Mouse (Mus musculus) liver, embryonic 14.5 days (tissue): Measurements from ENCODE around the gene Rgl2. TPM values are rescaled to one million over a fixed set of nuclear protein-coding genes. Genes with fewer than 3 reads are reported as not detected.

Experiments
- ATAC-seq: fragments of 200-750 bp; cut with Nextera tagmentation; 2 replicates; pipeline ENCODE4 v1.8.0; 2017; ENCODE audit warnings: moderate number of reproducible peaks, mild to moderate bottlenecking, moderate library complexity; ENCODE audit not compliant: insufficient read depth
- DNase-seq, 3 experiments: peaks; one replicate each; pipeline ENCODE4 v3.0.0-alpha.2; 2012 to 2013; ENCODE audit warnings: low read depth in 3 of 3, low spot score in 3 of 3
- H3K27ac ChIP-seq: fragments of 300-500 bp; sonication (generic); 2 replicates; pipeline ENCODE4 v1.5.1; 2014; ENCODE audit warnings: moderate library complexity, mild to moderate bottlenecking, control low read depth, inconsistent platforms
- H3K27me3 ChIP-seq: fragments of 300-500 bp; sonication (generic); 2 replicates; pipeline ENCODE4 v1.6.1; 2014; ENCODE audit warnings: mild to moderate bottlenecking, low read length, moderate library complexity; ENCODE audit not compliant: control insufficient read depth, insufficient read depth
- H3K36me3 ChIP-seq: fragments of 300-500 bp; sonication (generic); replicated peaks from 2 replicates; pipeline ENCODE4 v1.6.1; 2014; ENCODE audit warnings: low read depth; ENCODE audit not compliant: control insufficient read depth, insufficient read depth
- H3K4me1 ChIP-seq, 2 experiments: fragments of 200-500 bp in 1 of 2; fragments of 300-500 bp in 1 of 2; sonication (generic) in 1 of 2; replicated peaks; 2 replicates each; pipeline ENCODE4 v1.6.1; 2012 to 2014; ENCODE audit warnings: antibody characterized with exemption in 1 of 2, inconsistent platforms in 1 of 2, low read length in 1 of 2; ENCODE audit not compliant: control insufficient read depth in 2 of 2, insufficient read depth in 2 of 2
- H3K4me2 ChIP-seq: fragments of 300-500 bp; sonication (generic); 2 replicates; pipeline ENCODE4 v1.6.1; 2014; ENCODE audit warnings: low read depth, mild to moderate bottlenecking, control low read depth, moderate library complexity
- H3K4me3 ChIP-seq, 2 experiments: fragments of 200-500 bp in 1 of 2; fragments of 300-500 bp in 1 of 2; sonication (generic) in 1 of 2; 2 replicates each; pipeline ENCODE4 v1.5.1; 2012 to 2014; ENCODE audit warnings: low read depth in 2 of 2, low read length in 2 of 2, mild to moderate bottlenecking in 2 of 2, control low read depth in 1 of 2, inconsistent platforms in 1 of 2, moderate library complexity in 1 of 2; ENCODE audit not compliant: insufficient read depth in 1 of 2
- H3K9ac ChIP-seq: fragments of 300-500 bp; sonication (generic); replicated peaks from 2 replicates; pipeline ENCODE4 v1.6.1; 2014; ENCODE audit warnings: mild to moderate bottlenecking, control low read depth, moderate library complexity
- H3K9me3 ChIP-seq: fragments of 300-500 bp; sonication (generic); 2 replicates; pipeline ENCODE4 v1.6.1; 2016; ENCODE audit warnings: low read length, mixed read lengths; ENCODE audit not compliant: control insufficient read depth
- CTCF ChIP-seq: IDR thresholded peaks from 2 replicates; pipeline ENCODE4 v1.5.1; 2016; ENCODE audit warnings: antibody characterized with exemption, low read depth, control low read depth
- EP300 ChIP-seq: IDR thresholded peaks from 2 replicates; pipeline ENCODE4 v1.6.1; 2016; ENCODE audit warnings: antibody characterized with exemption, low read depth
- WGBS: fragments of 180-500 bp; shearing (Covaris S2); extraction: QIAGEN DNeasy Blood & Tissue Kit; methylation state at CpG from one replicate; pipeline ENCODE4 v1.1.7; 2014; ENCODE audit not compliant: insufficient replicate concordance; 5-methylcytosine and 5-hydroxymethylcytosine counted together
- polyA plus RNA-seq, 2 experiments: library from polyadenylated mRNA; depleted of rRNA in 1 of 2; stranded (reverse) in 1 of 2; unstranded in 1 of 2; fragments of >200 nt; fragmentation: Nextera tagmentation in 1 of 2; extraction: Ambion mirVana in 1 of 2; gene quantifications; 2 replicates each; pipeline versions ENCODE4 v1.2.1 to v1.2.3; 2012 to 2014

The Rgl2 gene
- polyA plus RNA-seq, 2 experiments: 4.9 to 17.0 TPM

DNA sequence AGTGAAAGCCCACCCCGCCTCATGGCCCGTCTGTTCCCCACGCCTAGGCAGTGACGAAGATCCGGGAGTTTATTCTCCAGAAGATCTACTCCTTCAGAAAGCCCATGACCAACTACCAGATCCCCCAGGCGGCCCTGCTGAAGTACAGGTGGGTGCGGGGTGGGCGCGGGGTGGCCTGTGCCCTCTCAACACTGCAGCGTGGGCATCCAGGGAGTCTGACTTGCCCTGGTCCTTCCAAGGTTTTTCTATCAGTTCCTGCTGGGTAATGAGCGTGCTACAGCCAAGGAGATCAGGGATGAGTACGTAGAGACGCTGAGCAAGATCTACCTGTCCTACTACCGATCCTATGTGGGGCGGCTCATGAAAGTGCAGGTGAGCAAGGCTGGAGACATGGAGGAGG lies 30.6 kb downstream of the Rgl2 start:
- H3K27me3 ChIP-seq: no peaks in the 10 kb centered on the region
- H3K9me3 ChIP-seq: no peaks in the 10 kb centered on the region
- 89% methylated on average over 15 of the region's 15 CpGs for WGBS
- no peak overlapping the region for H3K4me2 ChIP-seq
- H3K4me1 ChIP-seq: peaks cover 3 to 8% of the 10 kb centered on the region in 2 experiments
- no peak overlapping the region for H3K4me3 ChIP-seq
- H3K27ac ChIP-seq: no peak overlapping the region
- no peak overlapping the region for H3K9ac ChIP-seq
- DNase-seq (no peak), ATAC-seq (no peak)
- TF ChIP-seq EP300 (no peak), CTCF (no peak)
- no peaks in the 10 kb centered on the region; the same call in 1 of the 2 replicates for H3K36me3 ChIP-seq

DNA sequence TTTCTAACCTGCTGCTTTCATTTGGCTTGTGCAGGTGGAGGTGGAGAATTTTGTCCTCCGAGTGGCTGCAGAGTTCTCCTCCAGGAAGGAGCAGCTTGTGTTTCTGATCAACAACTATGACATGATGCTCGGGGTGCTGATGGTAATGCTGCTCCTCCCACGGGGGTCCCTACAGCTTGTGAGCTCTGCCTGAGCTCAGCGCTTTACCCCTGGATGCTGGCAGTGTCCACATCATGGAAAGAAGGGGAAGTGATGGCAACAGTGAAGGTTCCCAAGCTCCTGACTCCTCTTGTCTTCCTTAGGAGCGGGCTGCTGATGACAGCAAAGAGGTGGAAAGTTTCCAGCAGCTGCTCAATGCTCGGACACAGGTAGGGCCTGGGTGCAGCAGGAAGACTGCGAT lies 33.5 kb downstream of the Rgl2 start:
- Histone ChIP-seq H3K9ac (no peak overlapping the region), H3K27me3 (no peaks in the 10 kb centered on the region), H3K27ac (no peak overlapping the region), H3K4me2 (no peak overlapping the region), H3K36me3 (no peaks in the 10 kb centered on the region; the same call in 1 of the 2 replicates), H3K4me3 (no peak overlapping the region), H3K9me3 (no peaks in the 10 kb centered on the region), H3K4me1 (no peaks in the 10 kb centered on the region)
- DNase-seq (no peak), ATAC-seq (no peak)
- TF ChIP-seq CTCF: no peak
- TF ChIP-seq EP300: no peak
- WGBS: 83% methylated on average over 7 of the region's 7 CpGs

DNA sequence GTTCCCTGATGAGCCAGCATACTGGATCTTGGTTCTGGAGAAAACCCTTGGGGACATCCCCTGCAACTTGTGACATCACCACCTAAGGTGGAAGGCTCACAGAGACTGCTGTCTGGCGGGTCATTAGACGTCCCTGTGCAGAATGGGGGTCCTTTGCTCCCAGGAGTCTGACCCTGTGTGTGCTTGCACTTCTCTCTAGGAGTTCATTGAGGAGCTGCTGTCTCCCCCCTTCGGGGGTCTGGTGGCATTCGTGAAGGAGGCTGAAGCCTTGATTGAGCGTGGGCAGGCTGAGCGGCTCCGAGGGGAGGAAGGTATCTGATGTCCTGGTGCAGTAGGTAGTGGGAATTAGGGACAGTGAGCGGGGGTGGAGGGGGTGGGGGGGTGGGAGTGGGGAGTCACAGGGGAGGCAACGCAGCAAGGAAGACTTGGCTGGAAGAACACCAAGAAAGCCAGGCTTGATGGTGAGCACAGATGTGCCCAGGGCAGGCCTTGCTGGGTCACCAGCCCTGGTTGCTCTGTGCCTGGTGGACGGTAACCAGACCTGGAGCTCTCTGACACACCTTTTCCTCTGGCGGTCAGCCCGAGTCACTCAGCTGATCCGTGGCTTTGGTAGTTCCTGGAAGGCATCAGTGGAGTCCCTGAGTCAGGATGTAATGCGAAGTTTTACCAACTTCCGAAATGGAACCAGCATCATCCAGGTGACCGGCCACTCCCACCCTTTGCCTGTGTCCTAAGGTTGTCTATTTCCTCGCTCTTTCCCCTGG lies 35.9 kb downstream of the Rgl2 start:
- Histone ChIP-seq H3K36me3 (no peaks in the 10 kb centered on the region; the same call in 1 of the 2 replicates), H3K9ac (no peak overlapping the region)
- ATAC-seq: no peak

DNA sequence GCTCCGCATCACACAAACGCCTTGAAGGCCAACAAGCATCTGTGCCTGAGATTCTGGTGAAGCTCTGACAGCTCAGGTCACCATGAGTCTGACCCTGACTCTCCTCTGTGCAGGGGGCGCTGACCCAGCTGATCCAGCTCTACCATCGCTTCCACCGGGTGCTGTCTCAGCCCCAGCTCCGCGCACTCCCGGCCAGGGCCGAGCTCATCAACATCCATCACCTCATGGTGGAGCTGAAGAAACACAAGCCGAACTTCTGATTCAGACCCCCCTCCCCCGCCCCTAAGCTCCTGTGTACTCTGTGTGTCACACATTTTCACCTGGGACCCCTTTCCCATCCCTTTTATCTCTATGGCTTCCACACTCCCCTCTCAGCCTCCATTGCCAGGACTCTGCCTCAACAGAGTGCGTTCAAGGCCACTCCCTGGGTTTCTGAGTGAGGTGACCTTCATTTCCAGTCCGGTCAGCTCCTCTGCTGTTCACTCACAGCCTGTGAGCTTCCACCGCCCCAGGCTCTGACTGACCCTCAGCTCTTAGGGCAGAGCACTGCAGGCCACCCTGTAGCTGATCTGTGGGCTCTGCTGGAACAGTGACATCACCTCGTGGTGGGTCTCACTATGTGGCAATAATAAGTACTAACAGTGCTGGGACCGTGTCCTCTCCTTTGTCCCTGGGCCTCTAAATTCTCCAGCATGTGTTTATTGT lies 36.7 kb downstream of the Rgl2 start:
- H3K27ac ChIP-seq: no peak overlapping the region
- H3K27me3 ChIP-seq: no peaks in the 10 kb centered on the region
- 80% methylated on average over 16 of the region's 16 CpGs for WGBS
- no peak overlapping the region for H3K4me2 ChIP-seq
- ATAC-seq (no peak), DNase-seq (no peak)
- no peaks in the 10 kb centered on the region; a peak in 1 of 4 replicates for H3K4me1 ChIP-seq
- no peak overlapping the region for H3K4me3 ChIP-seq
- H3K9me3 ChIP-seq: no peaks in the 10 kb centered on the region
- no peaks in the 10 kb centered on the region; the same call in 1 of the 2 replicates for H3K36me3 ChIP-seq
- TF ChIP-seq CTCF (no peak), EP300 (no peak)
- no peak overlapping the region for H3K9ac ChIP-seq

More for the DNA sequence above, 35.9 kb downstream of the Rgl2 start:
- H3K4me2 ChIP-seq: no peak overlapping the region
- 83% methylated on average over 17 of the region's 17 CpGs for WGBS
- DNase-seq: no peak
- no peaks in the 10 kb centered on the region; a peak in 1 of 4 replicates for H3K4me1 ChIP-seq
- no peak overlapping the region for H3K4me3 ChIP-seq
- no peaks in the 10 kb centered on the region for H3K27me3 ChIP-seq
- TF ChIP-seq EP300: no peak
- TF ChIP-seq CTCF: no peak
- H3K27ac ChIP-seq: no peak overlapping the region
- H3K9me3 ChIP-seq: no peaks in the 10 kb centered on the region

DNA sequence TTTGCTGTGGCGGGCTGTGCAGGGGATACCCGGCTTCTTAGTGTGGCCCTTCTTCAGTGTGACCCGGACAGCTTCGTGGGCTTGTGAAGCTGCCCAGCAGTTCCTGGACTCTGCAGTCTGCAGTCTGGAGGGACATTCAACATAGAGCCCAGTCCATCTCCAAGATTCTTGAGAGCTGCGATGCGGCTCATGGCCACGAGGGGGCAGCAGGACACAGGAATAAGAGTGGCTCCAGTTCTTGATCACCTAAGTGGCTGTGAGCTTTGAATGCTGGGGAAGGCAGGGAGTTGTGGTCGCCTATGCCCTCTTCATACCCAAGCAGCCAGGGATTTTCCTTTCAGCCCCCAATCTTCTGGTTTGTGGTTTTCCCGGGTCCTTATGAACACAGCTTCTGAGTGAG lies 39.1 kb downstream of the Rgl2 start:
- Histone ChIP-seq H3K4me2 (no peak overlapping the region), H3K27ac (no peak overlapping the region), H3K4me3 (no peak overlapping the region), H3K36me3 (no peaks in the 10 kb centered on the region; the same call in 1 of the 2 replicates), H3K9ac (no peak overlapping the region), H3K4me1 (no peaks in the 10 kb centered on the region; a peak in 2 of 4 replicates), H3K27me3 (no peaks in the 10 kb centered on the region), H3K9me3 (no peaks in the 10 kb centered on the region)
- peak; percentile 59 to 71 (median 65) for DNase-seq
- no peak for TF ChIP-seq EP300
- peak; percentile 97 for TF ChIP-seq CTCF
- WGBS: under 1% methylated on average over 9 of the region's 9 CpGs
- ATAC-seq: peak; percentile 61; the same call in 1 of the 2 replicates
